Mouse (Mus musculus) limb, embryonic 12.5 days (tissue): Measurements from ENCODE around the gene Desi1. TPM values are rescaled to one million over a fixed set of nuclear protein-coding genes. Genes with fewer than 3 reads are reported as not detected.

Source experiments
- ATAC-seq: fragments of 200-750 bp; cut with Nextera tagmentation; 2 replicates; pipeline ENCODE4 v1.8.0; 2017; ENCODE audit warnings: low read depth, moderate TSS enrichment; ENCODE audit not compliant: insufficient number of reproducible peaks, insufficient read depth, low FRiP score, low TSS enrichment
- H3K27ac ChIP-seq: fragments of 300-500 bp; sonication (generic); 2 replicates; pipeline ENCODE4 v1.5.1; 2016; ENCODE audit warnings: mild to moderate bottlenecking, moderate library complexity
- H3K27me3 ChIP-seq: fragments of 300-500 bp; sonication (generic); 2 replicates; pipeline ENCODE4 v1.6.1; 2016; ENCODE audit warnings: mild to moderate bottlenecking, moderate library complexity
- H3K36me3 ChIP-seq: fragments of 300-500 bp; sonication (generic); 2 replicates; pipeline ENCODE4 v1.6.1; 2016; ENCODE audit warnings: mild to moderate bottlenecking, moderate library complexity
- H3K4me1 ChIP-seq: fragments of 300-500 bp; sonication (generic); replicated peaks from 2 replicates; pipeline ENCODE4 v1.6.1; 2016
- H3K4me2 ChIP-seq: fragments of 300-500 bp; sonication (generic); 2 replicates; pipeline ENCODE4 v1.6.1; 2016; ENCODE audit warnings: mild to moderate bottlenecking, moderate library complexity
- H3K4me3 ChIP-seq: fragments of 300-500 bp; sonication (generic); replicated peaks from 2 replicates; pipeline ENCODE4 v1.5.1; 2016; ENCODE audit warnings: mild to moderate bottlenecking
- H3K9ac ChIP-seq: fragments of 300-500 bp; sonication (generic); replicated peaks from 2 replicates; pipeline ENCODE4 v1.6.1; 2016; ENCODE audit warnings: mild to moderate bottlenecking, moderate library complexity
- H3K9me3 ChIP-seq: fragments of 300-500 bp; sonication (generic); 2 replicates; pipeline ENCODE4 v1.6.1; 2016; ENCODE audit warnings: mild to moderate bottlenecking, moderate library complexity
- WGBS: fragments of 180-500 bp; shearing (Covaris S2); methylation state at CpG from one replicate; pipeline ENCODE4 v1.1.7; 2016; 5-methylcytosine and 5-hydroxymethylcytosine counted together
- polyA plus RNA-seq: library from polyadenylated mRNA; unstranded; fragments of >200 nt; fragmentation: Nextera tagmentation; extraction: Ambion mirVana; gene quantifications from 2 replicates; pipeline ENCODE4 v1.2.1, GENCODE M21; 2016

Desi1 gene
- polyA plus RNA-seq, 1 experiment from 2014 or later = 30.4 TPM

DNA sequence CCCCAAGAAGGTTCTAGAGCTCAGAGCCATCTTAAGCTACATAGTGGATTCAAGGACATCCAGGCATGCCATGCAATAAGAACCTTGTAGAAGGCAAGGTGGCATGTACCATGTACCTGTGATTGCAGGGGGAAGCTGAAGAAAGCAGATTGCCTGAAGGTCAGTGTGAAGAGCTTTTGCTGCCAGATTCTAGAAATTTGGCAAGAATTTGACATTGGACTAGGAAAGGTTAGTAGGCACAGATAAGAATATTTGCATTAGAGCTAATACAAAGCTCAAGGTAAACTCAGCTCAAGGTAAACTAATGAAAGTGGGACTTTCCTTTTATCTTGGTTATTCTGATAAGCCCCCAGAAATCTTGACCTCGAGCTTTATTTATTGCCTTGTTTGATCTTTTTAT is 69.4 kb downstream of the Desi1 start:
- WGBS = 29% methylated on average over 1 of the region's 1 CpGs
- Histone ChIP-seq H3K36me3 (no peaks in the 10 kb centered on the region), H3K27me3 (no peaks in the 10 kb centered on the region), H3K9ac (no peak overlapping the region), H3K27ac (no peak overlapping the region), H3K9me3 (no peaks in the 10 kb centered on the region), H3K4me3 (no peak overlapping the region), H3K4me1 (peaks cover 10% of the 10 kb centered on the region; the same call in 1 of the 2 replicates), H3K4me2 (no peak overlapping the region)
- no peak for ATAC-seq

DNA sequence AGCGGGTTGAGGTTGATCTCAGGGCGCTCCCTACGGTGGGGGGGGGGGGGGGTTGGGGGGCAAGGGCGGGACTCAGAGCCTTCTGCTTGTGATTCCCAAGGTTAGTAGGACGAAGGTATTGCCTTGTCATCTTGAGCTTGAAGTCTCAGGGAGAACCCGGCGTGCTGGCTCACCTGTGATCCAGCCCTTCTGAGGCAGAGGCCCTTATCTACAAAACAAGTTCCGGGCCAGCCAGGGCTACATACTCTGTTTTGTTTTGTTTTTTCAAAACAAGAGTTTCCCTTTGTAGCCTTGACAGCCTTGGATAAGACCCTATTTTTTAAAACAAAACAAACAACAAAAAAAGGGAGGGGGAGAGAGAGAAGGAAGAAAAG is 72.6 kb downstream of the Desi1 start:
- no peaks in the 10 kb centered on the region for H3K27me3 ChIP-seq
- ATAC-seq = no peak
- H3K9ac ChIP-seq = no peak overlapping the region; the same call in 1 of the 2 replicates
- peak overlapping the region; percentile 100 for H3K4me2 ChIP-seq
- H3K27ac ChIP-seq = no peak overlapping the region
- 5% methylated on average over 7 of the region's 8 CpGs for WGBS
- H3K4me3 ChIP-seq = peak overlapping the region; percentile 68
- no peaks in the 10 kb centered on the region for H3K36me3 ChIP-seq
- H3K4me1 ChIP-seq = peaks cover 10% of the 10 kb centered on the region; the same call in 1 of the 2 replicates
- H3K9me3 ChIP-seq = no peaks in the 10 kb centered on the region

DNA sequence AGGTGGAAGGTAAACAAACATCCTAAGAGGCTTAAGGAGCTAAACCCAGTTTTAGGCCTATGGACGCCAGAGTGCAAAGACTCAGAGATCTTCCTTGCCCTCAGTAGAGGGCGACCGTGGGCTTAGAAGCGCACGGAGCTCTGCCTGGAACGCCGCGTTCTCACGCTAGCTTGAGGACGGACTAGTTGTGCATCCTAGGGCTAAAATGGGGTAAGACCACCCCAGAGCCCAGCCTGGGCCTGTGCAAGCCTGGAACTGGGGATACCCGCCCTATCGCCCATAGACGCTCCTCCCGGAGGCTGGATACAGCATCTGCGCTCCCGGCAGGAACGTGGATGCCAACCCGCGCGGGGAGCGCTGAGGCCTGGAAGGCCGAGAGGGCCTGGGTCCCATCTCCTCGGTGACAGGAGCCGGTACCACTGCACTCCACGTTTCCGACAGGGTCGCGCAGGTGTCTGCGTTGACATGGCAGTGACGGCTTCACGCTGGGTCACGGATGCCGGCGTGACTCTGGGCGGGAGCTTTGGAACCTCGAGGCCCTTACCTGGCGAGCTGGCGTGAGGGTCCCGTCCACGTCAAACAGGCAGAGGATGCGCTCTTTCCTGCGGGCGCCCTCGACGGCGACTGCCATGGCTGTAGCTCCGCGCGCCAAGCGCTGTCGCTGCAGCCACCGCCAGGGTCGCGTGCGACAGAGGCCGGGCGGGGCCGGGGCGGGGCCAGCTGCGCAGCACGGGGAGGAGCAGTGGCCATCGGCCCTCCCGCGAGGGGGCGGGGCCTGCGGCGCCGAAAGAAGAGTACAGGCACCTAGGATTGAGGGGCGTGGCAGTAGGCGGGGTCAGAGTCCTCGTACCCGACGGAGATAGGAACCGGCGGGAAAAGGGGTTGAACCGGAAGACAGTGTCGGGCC is 73.2 kb downstream of the Desi1 start, which contains the start of gene Pmm1:
Pmm1 (minus strand) TSS at position 760 of the 907 bp plus-strand sequence.
- no peaks in the 10 kb centered on the region for H3K9me3 ChIP-seq
- peaks cover 10% of the 10 kb centered on the region; the same call in 1 of the 2 replicates for H3K4me1 ChIP-seq
- H3K36me3 ChIP-seq = no peaks in the 10 kb centered on the region
- WGBS = under 1% methylated on average over 75 of the region's 77 CpGs
- ATAC-seq = peak; percentile 93
- peak within 1 kb of the TSS; percentile 100 for H3K4me2 ChIP-seq
- H3K4me3 ChIP-seq = peak within 1 kb of the TSS; percentile 68
- H3K27me3 ChIP-seq = no peaks in the 10 kb centered on the region
- peak within 1 kb of the TSS; percentile 68 for H3K9ac ChIP-seq
- H3K27ac ChIP-seq = peak within 1 kb of the TSS; percentile 82

DNA sequence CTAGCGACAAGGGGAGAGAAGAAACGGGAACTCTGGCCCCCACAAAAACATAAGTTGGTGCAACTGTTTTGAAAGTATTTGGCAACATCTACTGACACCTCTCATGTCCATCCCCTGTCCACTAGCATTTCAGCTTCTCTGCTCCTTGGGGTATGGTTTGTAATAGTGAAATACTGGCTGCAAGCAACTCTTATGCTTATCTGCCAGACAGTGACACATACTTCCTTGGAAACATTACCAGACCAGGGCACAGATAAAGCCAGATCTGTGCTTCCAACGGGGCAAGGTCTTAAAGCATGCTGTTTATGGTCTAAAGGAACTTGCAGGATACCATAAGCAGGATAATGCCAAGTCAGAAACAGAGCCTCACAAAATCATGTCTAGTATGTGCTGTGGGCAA is 74.8 kb downstream of the Desi1 start:
- Histone ChIP-seq H3K27ac (no peak overlapping the region), H3K27me3 (no peaks in the 10 kb centered on the region), H3K36me3 (peaks cover 11% of the 10 kb centered on the region), H3K4me3 (no peak overlapping the region), H3K9me3 (no peaks in the 10 kb centered on the region), H3K4me1 (peaks cover 10% of the 10 kb centered on the region; the same call in 1 of the 2 replicates), H3K4me2 (no peak overlapping the region), H3K9ac (no peak overlapping the region)
- no peak for ATAC-seq
- 85% methylated on average over 3 of the region's 3 CpGs for WGBS

DNA sequence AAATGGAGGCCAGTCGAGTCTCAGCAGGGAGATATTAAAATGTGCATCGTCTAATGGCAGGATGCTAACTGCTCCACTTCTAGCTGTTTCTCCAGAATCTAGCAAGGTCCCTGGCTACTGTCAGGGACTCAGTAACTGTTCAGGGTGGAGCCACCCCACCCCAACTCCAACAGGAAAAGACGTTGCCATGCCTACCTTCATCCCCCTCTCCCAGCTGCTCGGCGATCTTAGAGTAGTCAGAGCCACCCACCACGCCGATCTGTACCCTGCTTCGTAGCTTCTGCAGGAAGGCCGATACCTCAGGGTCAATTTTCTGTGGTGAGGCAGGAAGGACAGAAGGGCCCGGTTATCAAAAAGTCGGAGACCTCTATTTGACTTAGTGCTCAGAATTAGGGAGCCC is 76.1 kb downstream of the Desi1 start:
- H3K9ac ChIP-seq = no peak overlapping the region
- no peaks in the 10 kb centered on the region for H3K9me3 ChIP-seq
- H3K27ac ChIP-seq = no peak overlapping the region
- peaks cover 11% of the 10 kb centered on the region for H3K36me3 ChIP-seq
- peaks cover 10% of the 10 kb centered on the region; the same call in 1 of the 2 replicates for H3K4me1 ChIP-seq
- WGBS = 84% methylated on average over 11 of the region's 11 CpGs
- H3K27me3 ChIP-seq = no peaks in the 10 kb centered on the region
- H3K4me2 ChIP-seq = no peak overlapping the region
- no peak overlapping the region for H3K4me3 ChIP-seq
- no peak for ATAC-seq

DNA sequence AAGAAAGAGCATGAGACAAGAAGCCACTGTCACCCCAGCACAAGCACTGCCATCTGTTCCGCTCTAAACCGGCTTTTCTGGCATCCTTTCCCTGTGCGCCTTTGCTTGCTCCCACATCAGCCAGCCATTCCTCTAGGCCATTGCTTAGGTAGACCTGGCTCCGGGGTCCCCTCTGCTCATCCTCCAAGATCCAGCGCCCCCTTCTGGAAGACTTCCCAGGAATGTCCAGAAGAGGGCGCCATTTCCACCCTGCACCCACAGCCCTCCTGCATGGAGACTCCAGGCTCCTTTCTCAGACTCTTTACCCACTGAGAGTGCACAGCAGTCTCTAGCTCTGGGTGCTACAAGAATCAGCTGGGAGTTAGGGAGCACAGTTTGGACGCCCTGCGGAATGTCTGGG is 77.2 kb downstream of the Desi1 start:
- ATAC-seq = no peak
- WGBS = 62% methylated on average over 8 of the region's 8 CpGs
- H3K4me3 ChIP-seq = no peak overlapping the region

DNA sequence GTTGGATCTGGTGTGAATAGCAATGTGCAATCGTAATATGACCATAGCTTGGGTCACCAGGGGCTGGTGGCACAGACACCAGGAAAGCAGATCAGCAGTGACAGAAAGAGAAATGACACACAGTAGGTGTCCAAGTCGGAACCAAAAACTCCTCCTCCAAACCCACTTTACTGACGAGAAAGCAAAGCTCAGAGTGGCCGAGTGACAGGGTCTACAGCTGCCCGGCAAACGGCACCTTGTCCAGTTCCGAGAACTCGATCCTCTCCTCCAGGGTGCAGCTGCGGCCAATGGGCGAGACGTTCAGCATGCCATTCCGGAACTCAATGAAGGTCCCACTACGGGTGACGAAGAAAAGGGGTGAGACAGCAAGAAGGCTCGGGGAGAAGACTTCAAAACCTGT is 78.2 kb downstream of the Desi1 start:
- Histone ChIP-seq H3K4me2 (no peak overlapping the region), H3K4me3 (no peak overlapping the region), H3K36me3 (peaks cover 11% of the 10 kb centered on the region), H3K27me3 (no peaks in the 10 kb centered on the region), H3K27ac (no peak overlapping the region), H3K4me1 (peaks cover 9% of the 10 kb centered on the region; the same call in 1 of the 2 replicates), H3K9me3 (no peaks in the 10 kb centered on the region), H3K9ac (no peak overlapping the region)
- 91% methylated on average over 15 of the region's 15 CpGs for WGBS
- ATAC-seq = no peak

More for the DNA sequence above, 77.2 kb downstream of the Desi1 start:
- Histone ChIP-seq H3K9ac (no peak overlapping the region), H3K27ac (no peak overlapping the region), H3K4me1 (peaks cover 10% of the 10 kb centered on the region; the same call in 1 of the 2 replicates), H3K27me3 (no peaks in the 10 kb centered on the region), H3K36me3 (peaks cover 11% of the 10 kb centered on the region), H3K9me3 (no peaks in the 10 kb centered on the region), H3K4me2 (no peak overlapping the region)

DNA sequence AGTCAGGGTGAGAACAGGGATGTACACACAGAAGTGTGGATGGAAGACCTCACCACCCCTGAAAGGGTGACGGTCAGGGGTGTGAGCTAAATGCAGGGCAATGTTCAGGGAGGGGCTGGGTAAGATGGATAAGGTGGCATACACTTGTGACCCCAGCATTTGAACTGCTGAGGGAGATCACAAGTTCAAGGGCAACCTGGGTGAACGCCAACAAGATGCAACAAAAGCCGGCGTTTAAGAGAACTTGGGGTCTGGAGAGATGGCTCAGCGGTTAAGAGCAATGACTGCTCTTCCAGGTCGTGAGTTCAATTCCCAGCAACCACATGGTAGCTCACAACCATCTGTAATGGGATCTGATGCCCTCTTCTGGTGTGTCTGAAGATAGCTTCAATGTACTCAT is 78.9 kb downstream of the Desi1 start:
- WGBS = 91% methylated on average over 6 of the region's 6 CpGs
- no peak for ATAC-seq
- Histone ChIP-seq H3K36me3 (peaks cover 11% of the 10 kb centered on the region), H3K27me3 (no peaks in the 10 kb centered on the region), H3K4me2 (no peak overlapping the region), H3K27ac (no peak overlapping the region), H3K9ac (no peak overlapping the region), H3K4me3 (no peak overlapping the region), H3K4me1 (peaks cover 2% of the 10 kb centered on the region; the same call in 1 of the 2 replicates), H3K9me3 (no peaks in the 10 kb centered on the region)

DNA sequence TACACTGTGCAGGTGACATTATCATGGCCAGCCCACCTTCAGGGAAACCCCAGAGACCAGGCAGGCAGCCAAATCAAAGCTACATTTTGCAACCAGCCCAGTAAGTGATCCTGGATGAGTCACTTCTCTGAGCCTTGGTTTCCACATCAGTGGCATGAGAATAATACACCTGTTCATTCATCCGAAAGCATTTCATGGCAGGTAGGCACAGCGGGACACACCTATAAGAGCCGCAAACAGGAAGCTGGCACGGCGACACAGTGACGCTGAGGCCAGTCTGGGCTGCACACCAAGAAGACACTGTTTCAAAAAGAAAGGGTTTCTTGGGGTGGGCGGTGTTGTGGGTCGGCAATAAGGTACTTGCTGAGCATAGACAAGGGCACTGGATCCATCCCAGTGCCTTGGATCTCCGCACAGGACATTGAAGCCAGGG is 79.5 kb downstream of the Desi1 start:
- 93% methylated on average over 9 of the region's 9 CpGs for WGBS
- no peaks in the 10 kb centered on the region for H3K27me3 ChIP-seq
- no peak for ATAC-seq
- H3K9me3 ChIP-seq = no peaks in the 10 kb centered on the region
- H3K36me3 ChIP-seq = peaks cover 11% of the 10 kb centered on the region
- no peak overlapping the region for H3K4me3 ChIP-seq
- H3K27ac ChIP-seq = no peak overlapping the region
- no peak overlapping the region for H3K9ac ChIP-seq
- no peaks in the 10 kb centered on the region for H3K4me1 ChIP-seq
- no peak overlapping the region for H3K4me2 ChIP-seq

DNA sequence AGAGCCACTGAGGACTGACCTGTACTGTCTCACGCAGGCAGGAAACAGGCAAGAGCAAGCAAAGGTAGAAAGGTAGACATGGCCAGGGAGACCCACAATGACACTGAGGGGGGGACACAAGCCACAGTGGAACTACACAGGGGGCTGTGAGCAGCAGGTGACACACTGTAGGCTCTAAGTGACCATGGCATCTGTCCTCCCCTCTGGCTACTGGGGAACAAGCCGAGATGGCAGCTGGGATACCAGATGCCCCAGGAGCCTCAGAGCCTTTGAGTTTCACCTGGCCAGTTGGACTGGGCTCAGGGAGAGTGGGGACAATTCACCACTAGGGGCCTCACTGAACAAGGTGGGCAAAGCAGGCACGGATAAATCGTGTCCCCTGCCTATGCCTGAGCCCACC is 81.4 kb downstream of the Desi1 start:
- H3K27me3 ChIP-seq = no peaks in the 10 kb centered on the region
- no peaks in the 10 kb centered on the region for H3K9me3 ChIP-seq
- no peak overlapping the region for H3K9ac ChIP-seq
- ATAC-seq = no peak
- no peaks in the 10 kb centered on the region for H3K4me1 ChIP-seq
- H3K4me2 ChIP-seq = no peak overlapping the region
- peaks cover 12% of the 10 kb centered on the region for H3K36me3 ChIP-seq
- H3K27ac ChIP-seq = no peak overlapping the region
- H3K4me3 ChIP-seq = no peak overlapping the region
- 76% methylated on average over 4 of the region's 4 CpGs for WGBS

DNA sequence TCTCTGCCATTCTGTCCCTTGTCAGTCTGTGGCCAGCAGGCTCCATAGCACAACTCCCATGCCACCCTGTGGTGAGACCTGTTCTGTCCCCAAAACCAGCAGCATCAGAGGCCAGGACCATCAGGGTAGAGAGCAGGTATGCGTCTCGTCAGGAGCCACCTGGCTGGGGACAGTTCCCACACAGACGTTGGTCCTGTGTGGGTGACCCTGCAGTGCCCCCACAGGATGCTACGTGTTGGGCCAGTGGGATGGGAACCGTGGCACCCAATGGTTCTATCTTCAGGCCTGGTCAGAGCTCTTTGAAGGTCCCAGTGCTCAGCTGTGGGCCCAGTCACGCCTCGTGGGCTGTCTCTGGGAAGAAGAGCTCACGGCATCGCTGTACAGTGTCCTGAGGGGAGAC is 82.5 kb downstream of the Desi1 start:
- Histone ChIP-seq H3K9me3 (no peaks in the 10 kb centered on the region), H3K4me1 (no peaks in the 10 kb centered on the region), H3K9ac (no peak overlapping the region), H3K4me3 (no peak overlapping the region), H3K27ac (no peak overlapping the region), H3K4me2 (no peak overlapping the region), H3K27me3 (no peaks in the 10 kb centered on the region), H3K36me3 (peaks cover 15% of the 10 kb centered on the region)
- WGBS = 85% methylated on average over 9 of the region's 9 CpGs
- no peak for ATAC-seq
